Mouse (Mus musculus) stomach, postnatal 0 days (tissue): ENCODE data around the gene Itga8. TPM values are rescaled to one million over a fixed set of nuclear protein-coding genes. Genes with fewer than 3 reads are reported as not detected.

Experiments
- ATAC-seq: fragments of 200-750 bp; cut with Nextera tagmentation; 2 replicates; pipeline ENCODE4 v1.8.0; 2017; ENCODE audit not compliant: low FRiP score, low TSS enrichment
- DNase-seq: peaks from one replicate; pipeline ENCODE4 v3.0.0-alpha.2; 2016; ENCODE audit warnings: low spot score
- H3K27ac ChIP-seq: fragments of 300-500 bp; sonication (generic); replicated peaks from 2 replicates; pipeline ENCODE4 v1.5.1; 2014; ENCODE audit warnings: mild to moderate bottlenecking, control low read depth
- H3K27me3 ChIP-seq: fragments of 300-500 bp; sonication (generic); 2 replicates; pipeline ENCODE4 v1.6.1; 2014; ENCODE audit warnings: low read length; ENCODE audit not compliant: control insufficient read depth, insufficient read depth
- H3K36me3 ChIP-seq: fragments of 300-500 bp; sonication (generic); 2 replicates; pipeline ENCODE4 v1.6.1; 2014; ENCODE audit warnings: low read length, mixed read lengths; ENCODE audit not compliant: control insufficient read depth, insufficient read depth
- H3K4me1 ChIP-seq: fragments of 300-500 bp; sonication (generic); replicated peaks from 2 replicates; pipeline ENCODE4 v1.6.1; 2014; ENCODE audit warnings: antibody characterized with exemption; ENCODE audit not compliant: control insufficient read depth, insufficient read depth
- H3K4me2 ChIP-seq: fragments of 300-500 bp; sonication (generic); replicated peaks from 2 replicates; pipeline ENCODE4 v1.6.1; 2014; ENCODE audit warnings: low read depth, mild to moderate bottlenecking, control low read depth, moderate library complexity
- H3K4me3 ChIP-seq: fragments of 300-500 bp; sonication (generic); 2 replicates; pipeline ENCODE4 v1.5.1; 2014; ENCODE audit warnings: low read depth, low read length, control low read depth
- H3K9ac ChIP-seq: fragments of 300-500 bp; sonication (generic); 2 replicates; pipeline ENCODE4 v1.6.1; 2014; ENCODE audit warnings: mild to moderate bottlenecking, low read length, control low read depth, mixed read lengths
- H3K9me3 ChIP-seq: fragments of 300-500 bp; sonication (generic); 2 replicates; pipeline ENCODE4 v1.6.1; 2016; ENCODE audit warnings: low read length; ENCODE audit not compliant: control insufficient read depth
- CTCF ChIP-seq: IDR thresholded peaks from 2 replicates; pipeline ENCODE4 v1.5.1; 2016; ENCODE audit warnings: antibody characterized with exemption, low read depth, mild to moderate bottlenecking, moderate library complexity
- EP300 ChIP-seq: optimal IDR thresholded peaks from 2 replicates; pipeline ENCODE3; 2016; ENCODE audit warnings: antibody characterized with exemption
- WGBS: fragments of 180-500 bp; shearing (Covaris S2); extraction: QIAGEN DNeasy Blood & Tissue Kit; methylation state at CpG from one replicate; pipeline ENCODE4 v1.1.7; 2014; 5-methylcytosine and 5-hydroxymethylcytosine counted together
- polyA plus RNA-seq: library from polyadenylated mRNA; unstranded; fragments of >200 nt; fragmentation: Nextera tagmentation; extraction: Ambion mirVana; gene quantifications from 2 replicates; pipeline ENCODE4 v1.2.1, GENCODE M21; 2015

Gene Itga8
- polyA plus RNA-seq, 1 experiment from 2014 or later = 7.7 TPM

DNA sequence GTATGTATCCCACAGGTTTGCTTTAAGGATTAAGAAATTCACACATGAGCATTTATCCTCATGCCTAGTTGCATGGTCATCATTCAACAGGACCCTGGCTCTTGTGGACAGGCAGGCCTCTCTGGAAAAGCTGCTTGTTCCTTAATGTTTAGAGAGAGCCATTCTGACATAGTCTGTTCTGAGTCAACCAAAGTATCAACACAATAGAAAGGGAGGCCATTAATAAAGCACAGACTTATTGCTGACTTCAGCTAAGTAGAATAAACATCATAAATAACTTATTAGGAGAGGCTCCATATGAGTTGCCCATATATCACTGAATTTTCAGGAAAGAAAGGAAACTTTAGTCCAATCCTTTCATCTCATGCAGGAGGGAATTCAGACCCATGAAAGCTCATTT lies 175.1 kb downstream of the Itga8 start:
- H3K4me2 ChIP-seq = no peak overlapping the region
- H3K4me1 ChIP-seq = no peaks in the 10 kb centered on the region
- ATAC-seq (no peak), DNase-seq (no peak)
- H3K9me3 ChIP-seq = no peaks in the 10 kb centered on the region
- no peaks in the 10 kb centered on the region for H3K36me3 ChIP-seq
- H3K27me3 ChIP-seq = no peaks in the 10 kb centered on the region
- H3K4me3 ChIP-seq = no peak overlapping the region
- H3K27ac ChIP-seq = no peak overlapping the region
- no peak for TF ChIP-seq CTCF
- TF ChIP-seq EP300 = no peak
- H3K9ac ChIP-seq = no peak overlapping the region

GRCm38 (mm10) chr2:12115479-12115878 lies 186.2 kb downstream of the Itga8 start:
- no peak for TF ChIP-seq EP300
- no peak for TF ChIP-seq CTCF
- H3K9me3 ChIP-seq = no peaks in the 10 kb centered on the region
- H3K27ac ChIP-seq = no peak overlapping the region; the same call in 1 of the 2 replicates
- H3K4me1 ChIP-seq = no peaks in the 10 kb centered on the region
- no peak overlapping the region for H3K4me2 ChIP-seq
- H3K36me3 ChIP-seq = no peaks in the 10 kb centered on the region
- no peaks in the 10 kb centered on the region for H3K27me3 ChIP-seq
- DNase-seq (no peak), ATAC-seq (no peak)
- H3K4me3 ChIP-seq = no peak overlapping the region
- H3K9ac ChIP-seq = no peak overlapping the region
- WGBS = 42% methylated on average over 2 of the region's 2 CpGs

GRCm38 (mm10) chr2:12109306-12109705 lies 192.4 kb downstream of the Itga8 start:
- Histone ChIP-seq H3K4me1 (no peaks in the 10 kb centered on the region), H3K4me3 (no peak overlapping the region), H3K9me3 (no peaks in the 10 kb centered on the region), H3K9ac (no peak overlapping the region), H3K27ac (no peak overlapping the region), H3K4me2 (no peak overlapping the region), H3K36me3 (no peaks in the 10 kb centered on the region), H3K27me3 (no peaks in the 10 kb centered on the region)
- WGBS = 48% methylated on average over 3 of the region's 3 CpGs
- TF ChIP-seq CTCF (no peak), EP300 (no peak)
- ATAC-seq = no peak
- no peak for DNase-seq

DNA sequence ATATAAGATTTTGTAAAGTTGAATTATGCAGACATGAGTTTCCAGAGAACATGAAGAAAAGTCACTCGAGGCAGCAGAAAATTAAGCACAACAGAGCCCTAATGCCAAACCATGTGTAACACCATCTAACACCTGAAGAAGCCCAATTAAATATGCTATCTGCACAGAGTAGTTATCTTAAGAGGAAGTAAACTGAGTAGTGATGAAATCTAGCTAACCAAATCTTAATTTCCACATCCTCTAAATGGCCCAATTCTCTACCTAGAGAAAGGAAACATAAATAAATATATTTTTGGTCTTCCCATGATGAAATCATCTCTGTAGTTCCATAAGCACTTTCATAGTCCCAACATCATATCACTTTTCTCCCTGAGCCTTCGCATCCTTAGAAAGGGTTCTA lies 193.4 kb downstream of the Itga8 start:
- Histone ChIP-seq H3K4me3 (no peak overlapping the region), H3K27ac (no peak overlapping the region), H3K4me1 (no peaks in the 10 kb centered on the region), H3K9me3 (no peaks in the 10 kb centered on the region), H3K4me2 (no peak overlapping the region), H3K9ac (no peak overlapping the region), H3K36me3 (no peaks in the 10 kb centered on the region), H3K27me3 (no peaks in the 10 kb centered on the region)
- ATAC-seq (no peak), DNase-seq (no peak)
- WGBS = 77% methylated on average over 2 of the region's 2 CpGs
- no peak for TF ChIP-seq CTCF
- no peak for TF ChIP-seq EP300

GRCm38 (mm10) chr2:12107265-12107664 lies 194.5 kb downstream of the Itga8 start:
- H3K9me3 ChIP-seq = no peaks in the 10 kb centered on the region
- H3K36me3 ChIP-seq = no peaks in the 10 kb centered on the region
- WGBS = 39% methylated on average over 2 of the region's 2 CpGs

DNA sequence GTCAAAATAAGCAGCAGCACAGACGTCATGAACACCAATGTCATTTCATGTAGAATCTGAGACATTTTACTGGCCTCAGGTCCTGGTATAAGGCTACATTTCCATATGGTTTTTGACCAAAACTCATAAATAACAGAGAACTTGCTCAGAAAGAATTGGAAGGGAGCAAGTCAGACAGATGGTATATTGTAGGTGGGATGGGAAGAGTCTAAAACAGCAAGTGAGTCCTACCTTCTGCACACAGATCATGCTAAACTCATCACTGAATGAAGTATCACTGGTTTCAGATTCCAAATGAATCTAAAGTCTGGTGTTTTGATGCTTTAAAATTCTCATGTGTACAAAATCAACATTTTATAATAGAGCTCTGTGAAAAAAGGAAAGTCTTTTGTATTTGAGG lies 198.5 kb downstream of the Itga8 start:
- Histone ChIP-seq H3K4me2 (no peak overlapping the region), H3K4me1 (no peaks in the 10 kb centered on the region), H3K9me3 (no peaks in the 10 kb centered on the region), H3K9ac (no peak overlapping the region), H3K27ac (no peak overlapping the region), H3K27me3 (no peaks in the 10 kb centered on the region), H3K36me3 (no peaks in the 10 kb centered on the region), H3K4me3 (no peak overlapping the region)
- DNase-seq (no peak), ATAC-seq (no peak)
- TF ChIP-seq EP300 = no peak
- TF ChIP-seq CTCF = no peak
- WGBS = 75% methylated on average over 1 of the region's 1 CpGs

More at GRCm38 (mm10) chr2:12107265-12107664, 194.5 kb downstream of the Itga8 start:
- no peaks in the 10 kb centered on the region for H3K4me1 ChIP-seq
- DNase-seq = no peak
- no peak for ATAC-seq
- H3K27me3 ChIP-seq = no peaks in the 10 kb centered on the region
- H3K4me3 ChIP-seq = no peak overlapping the region
- no peak overlapping the region for H3K4me2 ChIP-seq
- H3K27ac ChIP-seq = no peak overlapping the region
- no peak overlapping the region for H3K9ac ChIP-seq
- TF ChIP-seq EP300 = no peak
- no peak for TF ChIP-seq CTCF
